Mouse (Mus musculus): ENCODE measurements around the gene 2900026A02Rik.

The 2900026A02Rik gene

GRCm38 (mm10) chr5:113149052-113149451, 72.0 kb downstream of the 2900026A02Rik start:
- no peak for DNase-seq (ENCODE audit: low spot score)

GRCm38 (mm10) chr5:113147994-113148471, 73.0 kb downstream of the 2900026A02Rik start:
- no peak for DNase-seq (ENCODE audit: low spot score)

- no peak for DNase-seq (ENCODE audit: low spot score)
These were observed 74.4 kb downstream of the 2900026A02Rik start for GRCm38 (mm10) chr5:113146656-113147055.

DNA sequence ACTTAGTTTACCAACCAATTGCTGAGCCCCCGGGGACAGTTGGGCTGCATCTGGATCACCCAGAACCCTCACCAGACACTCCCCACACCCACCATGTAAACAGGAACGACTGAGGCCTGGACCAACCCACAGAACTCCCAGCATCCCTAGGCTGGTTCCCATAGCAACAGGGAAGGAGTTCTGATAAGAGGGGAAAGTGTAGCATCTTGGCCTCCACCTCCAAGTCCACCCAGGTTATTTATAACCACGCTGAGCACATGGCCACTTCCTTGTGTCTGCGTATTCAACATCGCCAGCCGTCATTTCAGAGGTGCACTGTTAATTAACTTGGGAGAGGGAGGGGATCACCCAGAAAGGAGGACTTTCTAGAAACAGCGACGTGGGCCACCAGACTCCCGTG, 75.9 kb downstream of the 2900026A02Rik start:
- DNase-seq (ENCODE audit: low spot score): no peak

DNA sequence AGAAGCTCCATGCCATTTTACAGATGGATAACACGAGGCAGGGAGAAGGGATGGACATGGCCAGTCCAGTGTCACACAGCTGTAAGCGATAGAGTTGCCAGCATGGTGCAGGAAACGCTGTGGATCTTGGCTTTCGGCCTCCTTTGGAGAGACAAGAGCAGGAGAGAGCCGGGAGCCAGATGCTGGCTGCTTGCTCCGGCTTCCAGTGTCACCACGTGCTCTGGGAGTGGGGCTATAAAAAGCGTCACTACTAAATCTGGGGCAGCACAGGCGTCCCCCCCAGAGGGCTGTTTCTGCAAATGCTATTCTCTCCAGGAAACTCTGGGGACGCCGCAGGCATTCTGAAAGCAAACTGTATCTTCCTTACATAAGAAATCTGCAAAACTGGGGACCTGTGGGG, 78.5 kb downstream of the 2900026A02Rik start:
- no peak for DNase-seq (ENCODE audit: low spot score)

DNA sequence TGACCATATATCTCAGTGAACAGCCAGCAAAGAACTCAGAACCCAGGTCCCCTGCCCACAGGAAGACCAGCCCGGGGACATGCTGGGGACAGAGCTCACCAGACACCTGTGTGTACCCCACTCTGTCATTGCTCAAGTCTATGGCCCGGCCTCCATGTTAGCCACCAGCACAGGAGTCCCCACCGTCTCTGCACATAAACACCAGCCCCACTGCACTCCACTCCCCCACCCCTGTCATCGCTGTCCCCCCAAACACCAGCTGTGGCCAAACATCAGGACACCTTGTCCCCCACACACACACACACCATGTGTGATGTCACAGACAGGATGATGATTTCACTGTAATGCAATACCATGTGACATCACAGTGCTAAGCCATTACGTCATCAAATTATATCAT, 79.0 kb downstream of the 2900026A02Rik start:
- DNase-seq (ENCODE audit: low spot score): no peak

- no peak for DNase-seq (ENCODE audit: low spot score)
These were observed 80.2 kb downstream of the 2900026A02Rik start for GRCm38 (mm10) chr5:113140872-113141271.

DNA sequence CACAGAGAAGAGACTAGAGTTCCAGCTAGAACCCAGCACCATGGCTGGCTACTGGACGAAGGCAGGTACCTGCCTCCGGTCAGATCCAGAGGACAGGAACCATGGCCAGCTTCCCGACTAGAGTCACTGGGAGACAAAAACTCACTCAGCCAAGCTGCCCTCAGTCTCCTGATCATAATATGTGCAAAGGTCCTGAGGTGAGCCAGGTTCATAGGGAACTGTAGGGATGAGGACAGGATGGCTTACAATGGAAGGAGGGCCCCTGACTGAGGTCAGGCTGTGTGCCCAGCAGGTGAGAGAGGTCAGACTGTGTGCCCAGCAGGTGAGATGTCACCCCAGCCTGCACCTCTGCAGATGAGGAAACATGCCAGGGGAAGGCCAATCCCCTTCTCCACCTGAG, 81.0 kb downstream of the 2900026A02Rik start:
- DNase-seq (ENCODE audit: low spot score): no peak

DNA sequence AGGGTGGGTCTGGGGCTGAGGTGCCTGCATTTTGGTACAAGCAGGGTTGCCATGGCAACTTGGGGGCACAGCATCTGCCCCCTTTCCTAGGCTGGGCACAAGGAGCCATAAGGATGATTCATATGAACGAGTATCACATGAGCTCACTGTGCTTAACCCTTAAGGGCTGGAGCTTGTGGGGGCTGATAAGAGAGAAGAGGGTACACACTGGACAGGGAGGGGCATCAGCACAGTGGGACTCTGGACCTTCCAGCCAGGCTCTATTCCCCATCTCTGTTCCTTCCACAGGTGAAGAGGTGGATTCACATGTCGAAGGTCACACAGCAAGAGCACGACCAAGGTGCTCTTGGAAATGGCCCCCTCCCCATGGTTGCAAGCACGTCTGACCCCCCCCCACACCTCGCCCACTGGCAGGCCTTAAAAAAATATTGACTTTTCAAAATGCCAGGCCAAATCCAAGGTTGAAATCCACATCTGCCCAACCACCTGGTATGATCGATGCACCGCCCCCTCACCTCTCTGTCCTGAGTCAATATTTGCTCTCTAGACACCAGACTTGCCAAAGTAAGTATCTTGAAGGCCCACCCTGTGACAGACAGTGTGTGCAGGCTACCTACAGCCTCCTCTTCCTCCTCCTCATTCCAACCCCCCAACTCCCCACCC, 81.8 kb downstream of the 2900026A02Rik start:
- no peak for DNase-seq (ENCODE audit: low spot score)

DNA sequence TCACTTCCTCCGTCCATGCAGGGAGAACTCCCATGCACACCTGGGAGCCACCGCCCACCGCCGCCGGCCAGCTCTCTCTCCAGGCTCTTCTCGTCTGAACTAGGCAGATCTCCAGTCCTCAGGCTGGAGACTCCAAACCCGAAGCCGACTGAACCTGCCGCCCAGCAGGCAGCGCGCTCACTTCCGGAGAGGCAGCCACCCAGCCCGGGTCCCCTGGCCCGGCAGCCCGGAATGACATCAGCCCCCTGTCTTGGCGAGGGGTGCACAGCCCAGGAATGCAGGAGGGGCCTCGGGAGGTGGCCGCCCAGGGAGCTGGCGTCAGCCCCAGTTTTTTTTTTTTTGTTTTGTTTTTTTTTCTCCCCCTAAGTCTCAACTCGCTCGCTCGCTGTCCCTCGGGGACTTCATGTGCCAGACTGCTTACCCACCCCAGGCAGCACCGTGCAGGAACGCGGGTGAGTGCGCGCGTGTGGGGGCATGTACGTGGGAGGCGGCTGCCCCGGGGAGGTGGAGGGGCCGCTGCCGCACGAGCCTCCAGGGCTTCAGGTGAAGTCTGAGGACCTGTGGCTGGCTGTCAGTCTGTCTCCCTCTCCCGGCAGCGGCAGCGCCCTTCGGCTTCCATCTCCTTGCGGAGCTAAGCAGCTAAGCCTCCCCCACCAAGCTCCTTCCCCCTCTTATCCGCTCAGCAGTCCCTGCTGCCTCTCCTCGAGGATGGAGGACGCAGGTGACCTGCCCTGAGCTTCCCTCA, 82.5 kb downstream of the 2900026A02Rik start:
- no peak for DNase-seq (ENCODE audit: low spot score)

DNA sequence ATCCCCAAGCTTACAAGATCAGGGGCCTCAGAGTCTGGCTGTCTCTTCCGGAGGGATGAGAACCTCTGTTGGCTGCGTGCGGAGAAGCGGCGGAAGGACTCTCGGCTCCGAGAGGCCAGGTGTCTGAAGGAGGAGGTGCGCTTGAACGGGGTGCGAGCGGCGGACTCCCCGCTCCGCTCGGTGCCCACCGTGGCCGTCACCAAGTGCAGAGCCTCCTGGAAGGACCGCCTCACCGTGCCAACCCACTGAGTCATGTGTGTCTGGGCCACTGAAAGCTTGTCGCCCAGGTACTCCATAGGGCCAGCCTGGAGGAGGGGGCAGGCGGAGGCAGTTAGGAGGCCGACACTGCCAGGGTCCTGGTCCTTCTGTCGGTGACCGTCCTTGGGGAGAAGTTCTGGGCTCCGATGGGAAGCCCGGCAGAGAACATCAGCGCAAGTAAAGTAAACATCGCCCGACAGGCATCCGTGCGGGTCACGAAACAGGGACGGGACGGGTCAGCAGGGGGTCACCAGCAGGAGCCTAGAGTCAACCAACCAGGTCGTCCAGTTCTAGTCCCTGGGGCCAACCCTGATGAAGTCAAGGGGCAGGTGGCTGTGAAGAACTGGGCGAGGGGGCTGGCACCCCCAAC, 83.2 kb downstream of the 2900026A02Rik start:
- DNase-seq (ENCODE audit: low spot score): no peak

GRCm38 (mm10) chr5:113136951-113137487, 84.0 kb downstream of the 2900026A02Rik start:
- DNase-seq (ENCODE audit: low spot score): no peak

GRCm38 (mm10) chr5:113135513-113135912, 85.5 kb downstream of the 2900026A02Rik start:
- no peak for DNase-seq (ENCODE audit: low spot score)

DNA sequence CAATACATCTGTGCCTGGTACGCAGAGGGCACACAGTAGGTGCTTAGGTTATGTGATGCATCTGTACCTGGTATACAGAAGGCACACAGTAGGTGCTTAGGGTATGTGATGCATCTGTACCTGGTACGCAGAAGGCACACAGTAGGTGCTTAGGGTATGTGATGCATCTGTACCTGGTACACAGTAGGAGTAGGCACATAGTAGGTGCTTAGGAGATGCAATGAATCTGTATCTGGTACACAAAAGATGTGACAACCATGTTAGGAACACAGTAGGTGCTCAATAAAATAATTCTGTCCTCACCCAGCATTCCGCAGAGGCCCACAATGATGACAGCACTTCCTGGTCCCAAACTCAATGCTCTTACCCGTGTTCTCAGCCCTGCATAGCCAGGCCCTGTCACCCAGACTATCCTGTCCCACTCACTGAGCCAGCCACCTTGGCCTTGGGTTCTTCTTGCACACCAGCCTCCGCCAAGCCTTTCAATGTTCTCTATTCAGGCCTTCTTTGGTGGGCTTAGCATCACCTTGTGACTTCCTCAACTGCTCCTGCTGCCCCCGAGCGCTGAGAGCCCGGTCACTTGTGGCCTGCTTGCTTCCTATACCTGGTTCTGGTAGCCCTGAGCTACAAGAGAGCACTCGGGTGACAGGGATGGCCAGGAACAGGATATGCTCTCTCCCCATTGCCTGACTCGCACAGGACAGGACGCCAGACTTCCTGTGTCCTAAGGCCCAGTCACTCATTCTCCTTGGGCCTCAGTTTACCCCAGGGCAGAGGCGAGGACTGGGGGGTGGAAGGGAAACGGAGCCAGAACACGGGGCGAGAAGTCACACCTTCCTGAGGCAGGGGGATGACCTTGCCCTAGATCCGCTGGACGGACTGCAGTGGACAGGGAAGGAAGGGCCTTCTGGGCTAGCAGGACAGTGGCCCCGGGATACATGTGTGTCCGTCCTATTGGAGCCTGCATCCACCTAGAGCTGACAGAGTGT, 87.0 kb downstream of the 2900026A02Rik start:
- no peak for DNase-seq (ENCODE audit: low spot score)

GRCm38 (mm10) chr5:113133080-113133491, 88.0 kb downstream of the 2900026A02Rik start:
- no peak for DNase-seq (ENCODE audit: low spot score)

DNA sequence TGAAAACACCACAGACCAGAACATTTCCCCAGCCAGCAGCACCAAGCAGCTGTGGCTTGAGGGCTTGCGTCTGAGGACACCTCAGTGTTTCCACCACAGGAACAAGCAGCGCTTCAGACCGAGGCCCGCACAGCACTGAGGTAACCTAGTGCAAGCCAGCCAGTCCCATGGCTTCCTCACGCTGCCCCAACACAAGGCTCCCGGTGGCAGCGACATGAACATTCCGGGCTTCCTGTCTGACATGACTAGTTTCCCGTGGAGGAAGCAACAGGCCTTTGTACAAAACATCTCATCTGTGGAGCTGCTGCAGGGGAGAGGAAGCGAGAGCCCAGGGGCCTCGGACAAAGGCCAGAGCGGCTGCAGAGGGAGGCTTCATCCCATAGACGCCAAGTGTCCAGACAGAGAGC, 88.4 kb downstream of the 2900026A02Rik start:
- no peak for DNase-seq (ENCODE audit: low spot score)

DNA sequence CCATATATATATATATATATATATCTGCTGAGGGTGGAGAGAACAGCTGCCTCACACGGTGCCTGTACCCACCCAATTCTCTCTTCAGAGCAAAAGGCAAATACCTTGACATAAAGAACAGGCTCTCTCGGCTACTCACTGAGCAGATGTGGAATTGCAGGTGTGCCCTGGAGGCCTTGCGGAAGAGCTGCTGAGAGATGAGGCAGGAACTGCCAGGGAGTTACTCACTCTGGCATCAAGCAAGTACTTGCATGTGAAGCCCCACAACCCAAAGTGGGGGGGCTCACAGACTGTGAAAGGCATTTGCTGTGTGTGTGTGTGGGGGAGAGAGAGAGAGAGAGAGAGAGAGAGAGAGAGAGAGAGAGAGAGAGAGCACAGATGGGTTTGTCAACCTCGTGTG, 92.6 kb downstream of the 2900026A02Rik start:
- DNase-seq (ENCODE audit: low spot score): no peak

DNA sequence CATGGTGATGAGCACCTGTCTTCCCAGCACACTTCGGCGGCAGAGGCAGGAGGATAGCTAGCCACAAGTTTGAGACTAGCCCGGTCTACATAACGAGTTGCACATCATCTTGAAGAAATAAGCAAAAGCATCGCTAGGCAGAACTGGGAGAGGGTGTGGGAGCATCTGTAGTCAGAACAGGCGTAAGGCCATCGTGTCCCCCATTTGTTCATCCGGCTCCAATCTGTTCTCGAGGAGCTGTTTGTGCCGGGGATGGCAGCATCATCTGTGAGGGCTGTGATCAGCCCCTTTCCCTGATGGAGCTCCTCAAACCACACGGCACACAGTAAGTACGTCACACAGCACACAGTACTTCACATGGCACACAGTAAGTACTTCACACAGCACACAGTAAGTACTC, 94.6 kb downstream of the 2900026A02Rik start:
- no peak for DNase-seq (ENCODE audit: low spot score)

DNA sequence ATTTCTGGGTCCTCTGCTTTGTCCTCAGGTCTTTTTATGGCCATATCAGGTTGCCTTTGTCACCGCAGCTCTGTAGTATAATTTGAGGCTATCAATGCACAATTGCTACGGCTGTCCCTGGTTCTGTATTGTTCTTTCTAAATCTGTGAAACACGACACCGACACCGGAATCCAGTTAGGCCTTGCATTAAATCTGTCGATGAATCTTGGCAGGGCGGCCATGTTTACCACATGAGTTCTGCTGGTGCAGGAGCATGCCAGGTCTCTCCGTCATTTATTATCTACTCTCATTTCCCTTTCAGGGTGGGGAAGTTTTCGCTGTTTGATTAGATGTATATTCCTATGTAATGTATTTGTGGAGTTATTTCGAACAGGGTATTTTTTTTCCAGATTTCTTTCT, 97.3 kb downstream of the 2900026A02Rik start:
- DNase-seq (ENCODE audit: low spot score): no peak

DNA sequence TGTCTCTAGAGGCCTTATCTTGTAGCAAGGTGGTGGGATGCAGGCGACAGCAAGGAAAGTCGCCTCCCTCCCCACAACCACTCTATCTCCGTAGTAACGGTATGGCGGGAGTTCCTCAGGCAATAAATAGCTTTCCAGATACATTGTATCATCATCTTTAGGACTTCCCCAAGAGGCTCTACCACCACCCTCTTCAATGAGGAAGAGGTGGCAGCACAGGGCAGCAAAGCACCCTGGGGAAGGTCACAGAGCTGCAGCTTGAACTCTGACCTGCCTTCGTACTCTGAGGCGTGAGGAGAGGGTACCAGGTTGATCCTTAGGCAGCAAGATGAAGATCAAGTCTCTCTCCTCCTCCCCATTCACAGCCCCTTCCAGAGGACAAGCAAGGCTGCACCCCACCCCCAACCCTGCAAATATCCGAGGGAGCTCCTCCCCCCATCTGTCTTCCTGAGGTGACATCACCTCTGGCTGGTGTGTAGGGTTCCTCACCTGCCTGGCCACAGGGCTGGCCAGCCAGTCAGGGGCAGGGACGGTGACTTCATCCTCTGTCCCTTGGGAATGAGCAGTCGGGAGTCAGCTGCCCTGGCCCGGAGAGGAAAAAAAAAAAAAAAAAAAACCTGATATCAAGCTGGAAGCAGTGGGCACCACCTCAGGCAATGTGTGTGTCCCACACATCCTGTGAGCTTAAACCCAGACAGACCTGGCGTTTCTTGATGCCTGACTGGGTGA, 98.5 kb downstream of the 2900026A02Rik start:
- DNase-seq (ENCODE audit: low spot score): no peak

GRCm38 (mm10) chr5:113121591-113121875, 99.5 kb downstream of the 2900026A02Rik start:
- no peak for DNase-seq (ENCODE audit: low spot score)

Data from spleen, adult 12 weeks (tissue).